Mouse (Mus musculus) megakaryocyte, embryonic 14.5 days (primary cell): ENCODE measurements around the gene Gm2a.

Experiments
- FLI1 ChIP-seq: IDR thresholded peaks from 2 replicates; pipeline ENCODE4 v1.6.1; 2012; ENCODE audit warnings: low read length, inconsistent platforms, mixed read lengths
- GATA1 ChIP-seq: IDR thresholded peaks from 3 replicates; pipeline ENCODE4 v1.6.1; 2012; ENCODE audit warnings: mixed read lengths, low read length, inconsistent platforms, borderline replicate concordance

- TF ChIP-seq GATA1 (no peak), FLI1 (no peak)
Observed at GRCm38 (mm10) chr11:55109521-55110300, 11.8 kb downstream of the Gm2a start.
